Mouse (Mus musculus): Measurements from ENCODE around the gene 1700028J19Rik. TPM values are rescaled to one million over a fixed set of nuclear protein-coding genes. Genes with fewer than 3 reads are reported as not detected.

Gene 1700028J19Rik
- polyA plus RNA-seq (2016; fragmentation: Nextera tagmentation; extraction: Ambion mirVana): 1.1 and 1.3 TPM in 2 replicates

DNA sequence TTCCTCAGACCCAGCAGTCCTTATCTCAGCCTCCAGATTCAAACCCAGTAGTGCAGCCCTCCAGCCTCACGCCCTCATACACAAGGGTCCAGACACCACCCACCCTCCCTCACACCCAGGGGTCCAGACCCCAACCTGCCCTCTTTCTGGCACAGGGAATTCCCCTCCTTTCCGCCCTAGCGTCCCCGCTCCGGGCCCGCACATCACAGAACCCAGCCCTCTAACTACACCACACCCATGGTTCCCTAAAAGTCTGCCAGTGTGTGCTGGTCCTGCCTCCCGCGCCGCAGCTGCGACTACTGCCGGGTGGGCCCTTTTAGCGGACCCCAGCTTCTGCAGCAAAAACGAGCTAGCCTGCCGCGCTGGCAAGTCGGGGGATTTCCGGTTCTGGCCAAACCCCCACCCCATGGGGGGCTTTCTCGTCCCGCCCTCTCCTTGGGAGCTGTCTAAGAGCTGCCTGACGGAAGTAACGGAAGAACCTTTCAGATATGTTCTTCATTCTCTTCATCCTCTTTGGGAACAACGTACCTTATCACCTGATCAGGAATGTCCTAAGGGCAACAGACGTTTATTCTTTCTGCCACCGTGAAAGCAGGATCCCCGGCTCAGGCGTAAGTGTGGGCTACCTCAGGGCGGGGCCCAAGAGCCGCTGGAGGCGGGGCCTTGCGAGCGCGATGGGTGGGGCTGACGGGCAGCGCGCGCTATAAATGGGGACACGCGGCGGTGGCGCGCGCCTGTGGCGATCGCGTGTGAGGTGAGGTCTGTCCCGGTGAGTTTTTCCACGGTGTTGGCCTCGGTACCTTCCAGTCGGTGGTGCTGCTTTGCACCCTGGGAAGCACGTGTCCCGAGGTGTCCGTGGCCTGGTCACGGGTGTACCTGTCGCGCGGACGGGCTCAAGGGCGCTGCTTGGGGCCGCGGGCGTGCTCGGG lies at the start of gene 1700028J19Rik, which contains the start of gene 2410002F23Rik:
Gene 1700028J19Rik (minus strand): TSS at position 641 of the 929 bp plus-strand sequence.
Gene 2410002F23Rik (plus strand): TSS at position 668 of the 929 bp plus-strand sequence.
- Histone ChIP-seq H3K4me2 (peak within 1 kb of the TSS; percentile 82), H3K27ac (peak within 1 kb of the TSS; percentile 91), H3K27me3 (no peaks in the 10 kb centered on the region), H3K36me3 (replicated peaks) (peaks cover 34% of the 10 kb centered on the region), H3K4me1 (peaks cover 26% of the 10 kb centered on the region), H3K9me3 (no peaks in the 10 kb centered on the region), H3K4me3 (replicated peaks) (peak within 1 kb of the TSS; percentile 87), H3K9ac (peak within 1 kb of the TSS; percentile 93)
- under 1% methylated on average over 62 of the region's 62 CpGs for WGBS
- peak; percentile 89 for ATAC-seq (ENCODE audit: low FRiP score)

- Histone ChIP-seq H3K36me3 (replicated peaks) (no peaks in the 10 kb centered on the region), H3K4me3 (replicated peaks) (no peak overlapping the region), H3K4me1 (no peaks in the 10 kb centered on the region), H3K27me3 (0 out of 2 replicates have a peak, but pooled peaks cover 2% of the 10 kb centered on the region), H3K9ac (no peak overlapping the region), H3K27ac (no peak overlapping the region), H3K9me3 (0 out of 2 replicates have a peak, but pooled peaks cover 5% of the 10 kb centered on the region), H3K4me2 (no peak overlapping the region)
- 53% methylated on average over 4 of the region's 4 CpGs for WGBS
- ATAC-seq (ENCODE audit: low FRiP score): no peak
These were observed 44.9 kb upstream of the 1700028J19Rik start for GRCm38 (mm10) chr7:44291418-44291817.

DNA sequence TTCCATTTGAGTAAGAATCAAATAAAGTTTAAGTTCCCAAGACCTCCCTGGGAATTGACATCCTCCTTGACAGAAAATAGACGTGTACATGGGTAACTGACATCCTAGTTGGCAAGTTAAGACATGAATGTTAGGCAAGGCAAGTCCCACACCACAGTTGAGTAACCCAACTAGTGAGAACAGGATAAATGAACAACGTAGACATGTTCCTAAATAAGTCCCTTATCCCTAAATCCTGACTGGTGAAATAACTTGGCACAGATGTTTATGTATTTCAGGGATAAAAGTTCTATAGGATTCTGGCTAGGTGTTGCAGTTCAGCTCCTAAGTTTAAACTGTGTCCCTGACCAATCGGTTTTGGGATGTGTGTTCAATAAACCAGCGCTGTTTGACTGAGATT lies 44.5 kb upstream of the 1700028J19Rik start:
- 0 out of 2 replicates have a peak, but pooled peaks cover 5% of the 10 kb centered on the region for H3K9me3 ChIP-seq
- no peak overlapping the region for H3K4me2 ChIP-seq
- no peak for ATAC-seq (ENCODE audit: low FRiP score)
- no peaks in the 10 kb centered on the region for H3K36me3 ChIP-seq (replicated peaks)
- H3K27ac ChIP-seq: no peak overlapping the region
- WGBS: 86% methylated on average over 4 of the region's 4 CpGs
- H3K9ac ChIP-seq: no peak overlapping the region
- no peaks in the 10 kb centered on the region for H3K4me1 ChIP-seq
- H3K4me3 ChIP-seq (replicated peaks): no peak overlapping the region
- 0 out of 2 replicates have a peak, but pooled peaks cover 2% of the 10 kb centered on the region for H3K27me3 ChIP-seq

DNA sequence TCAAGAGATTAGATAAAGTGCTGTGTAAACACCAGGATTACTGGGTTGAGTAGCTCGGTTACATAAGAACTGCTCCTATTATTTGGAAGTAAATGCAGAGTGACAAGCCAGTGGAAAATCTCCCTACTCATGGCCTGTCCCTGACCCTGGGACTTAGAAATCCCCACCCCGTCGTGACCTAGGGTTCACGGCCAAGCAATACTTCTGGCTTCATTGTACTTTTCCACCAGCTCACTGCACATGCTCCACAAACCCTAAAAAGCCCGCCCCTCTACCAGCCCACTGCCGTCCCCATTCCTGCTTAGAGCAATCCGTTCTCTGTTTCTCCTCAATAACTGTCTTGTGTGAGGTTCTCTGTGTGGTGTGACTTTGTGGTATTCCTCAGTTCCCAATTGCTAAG lies 41.3 kb upstream of the 1700028J19Rik start:
- 73% methylated on average over 7 of the region's 7 CpGs for WGBS
- no peak overlapping the region for H3K4me2 ChIP-seq
- H3K9me3 ChIP-seq: no peaks in the 10 kb centered on the region
- no peaks in the 10 kb centered on the region for H3K4me1 ChIP-seq
- H3K4me3 ChIP-seq (replicated peaks): no peak overlapping the region
- ATAC-seq (ENCODE audit: low FRiP score): no peak
- no peak overlapping the region for H3K27ac ChIP-seq
- H3K9ac ChIP-seq: no peak overlapping the region
- no peaks in the 10 kb centered on the region for H3K36me3 ChIP-seq (replicated peaks)
- H3K27me3 ChIP-seq: peaks cover 2% of the 10 kb centered on the region; the same call in 1 of the 2 replicates

GRCm38 (mm10) chr7:44281586-44281985 lies 35.1 kb upstream of the 1700028J19Rik start:
- Histone ChIP-seq H3K36me3 (replicated peaks) (no peaks in the 10 kb centered on the region), H3K9me3 (no peaks in the 10 kb centered on the region), H3K4me1 (peaks cover 6% of the 10 kb centered on the region; the same call in 1 of the 2 replicates), H3K4me2 (no peak overlapping the region), H3K27me3 (peaks cover 5% of the 10 kb centered on the region; the same call in 1 of the 2 replicates), H3K27ac (no peak overlapping the region), H3K9ac (no peak overlapping the region), H3K4me3 (replicated peaks) (no peak overlapping the region)
- ATAC-seq (ENCODE audit: low FRiP score): no peak
- 70% methylated on average over 7 of the region's 7 CpGs for WGBS

- Histone ChIP-seq H3K4me1 (peaks cover 6% of the 10 kb centered on the region; the same call in 1 of the 2 replicates), H3K27me3 (peaks cover 8% of the 10 kb centered on the region; the same call in 1 of the 2 replicates), H3K9ac (no peak overlapping the region), H3K4me3 (replicated peaks) (no peak overlapping the region), H3K27ac (no peak overlapping the region), H3K4me2 (no peak overlapping the region), H3K9me3 (no peaks in the 10 kb centered on the region), H3K36me3 (replicated peaks) (no peaks in the 10 kb centered on the region)
- 73% methylated on average over 1 of the region's 1 CpGs for WGBS
- no peak for ATAC-seq (ENCODE audit: low FRiP score)
These were observed 34.5 kb upstream of the 1700028J19Rik start for GRCm38 (mm10) chr7:44280959-44281358.

GRCm38 (mm10) chr7:44277250-44277622 lies 30.7 kb upstream of the 1700028J19Rik start:
- H3K27me3 ChIP-seq: peaks cover 24% of the 10 kb centered on the region
- no peak overlapping the region for H3K9ac ChIP-seq
- no peak overlapping the region for H3K27ac ChIP-seq
- WGBS: 48% methylated on average over 2 of the region's 2 CpGs
- no peak overlapping the region for H3K4me3 ChIP-seq (replicated peaks)
- H3K4me2 ChIP-seq: no peak overlapping the region
- ATAC-seq (ENCODE audit: low FRiP score): no peak
- no peaks in the 10 kb centered on the region for H3K9me3 ChIP-seq
- H3K36me3 ChIP-seq (replicated peaks): no peaks in the 10 kb centered on the region
- H3K4me1 ChIP-seq: peaks cover 6% of the 10 kb centered on the region; the same call in 1 of the 2 replicates

DNA sequence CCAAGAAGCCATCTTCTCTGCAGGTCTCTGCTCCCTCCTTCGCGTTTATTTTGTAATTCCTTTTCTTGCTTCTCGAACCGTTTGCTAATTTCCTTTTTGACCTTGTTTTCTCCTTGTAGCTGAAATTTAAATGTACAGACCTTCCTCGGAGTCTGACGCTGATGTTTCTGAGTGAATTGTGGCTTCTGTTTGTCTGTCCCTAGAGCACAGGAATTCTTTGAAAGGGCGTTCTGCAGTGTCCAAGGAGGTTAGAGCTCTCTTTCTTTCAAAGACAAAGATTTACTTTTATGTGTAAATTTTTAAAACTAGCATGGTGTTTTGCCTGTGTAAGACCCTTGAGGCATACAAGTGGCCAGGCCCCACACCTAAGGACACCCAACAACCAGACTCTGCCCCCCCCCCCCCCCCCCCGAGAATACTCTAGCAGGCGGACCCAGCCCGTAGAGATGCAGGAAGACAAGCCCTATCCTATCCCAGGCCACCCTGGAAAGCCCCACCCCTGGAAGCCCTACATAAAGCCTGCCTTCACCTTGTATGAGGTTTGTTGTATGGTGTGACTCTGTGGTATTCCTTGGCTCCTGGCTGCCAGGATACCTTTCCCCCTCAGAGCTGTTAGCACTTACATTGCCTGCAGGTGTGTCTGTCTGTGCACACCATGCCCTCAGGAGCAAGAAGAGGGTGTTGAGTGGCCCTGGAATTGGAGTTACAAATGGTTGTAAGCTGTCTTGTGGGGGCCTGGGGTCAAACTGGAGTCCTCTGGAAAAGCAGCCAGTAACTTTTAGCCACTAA lies 30.2 kb upstream of the 1700028J19Rik start:
- H3K27me3 ChIP-seq: peaks cover 24% of the 10 kb centered on the region
- H3K9ac ChIP-seq: no peak overlapping the region
- no peaks in the 10 kb centered on the region for H3K36me3 ChIP-seq (replicated peaks)
- H3K4me2 ChIP-seq: no peak overlapping the region
- H3K9me3 ChIP-seq: no peaks in the 10 kb centered on the region
- H3K4me3 ChIP-seq (replicated peaks): no peak overlapping the region
- no peak overlapping the region for H3K27ac ChIP-seq
- 77% methylated on average over 10 of the region's 10 CpGs for WGBS
- H3K4me1 ChIP-seq: peaks cover 2% of the 10 kb centered on the region; the same call in 1 of the 2 replicates
- no peak for ATAC-seq (ENCODE audit: low FRiP score)

GRCm38 (mm10) chr7:44275546-44275945 lies 29.1 kb upstream of the 1700028J19Rik start:
- H3K4me3 ChIP-seq (replicated peaks): no peak overlapping the region
- H3K36me3 ChIP-seq (replicated peaks): no peaks in the 10 kb centered on the region
- H3K4me1 ChIP-seq: no peaks in the 10 kb centered on the region
- no peak for ATAC-seq (ENCODE audit: low FRiP score)
- WGBS: 79% methylated on average over 3 of the region's 3 CpGs
- H3K9me3 ChIP-seq: no peaks in the 10 kb centered on the region
- no peak overlapping the region for H3K27ac ChIP-seq
- peaks cover 26% of the 10 kb centered on the region for H3K27me3 ChIP-seq
- H3K4me2 ChIP-seq: no peak overlapping the region
- H3K9ac ChIP-seq: no peak overlapping the region

GRCm38 (mm10) chr7:44274096-44274495 lies 27.6 kb upstream of the 1700028J19Rik start:
- H3K9me3 ChIP-seq: no peaks in the 10 kb centered on the region
- 45% methylated on average over 11 of the region's 11 CpGs for WGBS
- no peak for ATAC-seq (ENCODE audit: low FRiP score)
- no peak overlapping the region for H3K9ac ChIP-seq
- H3K27me3 ChIP-seq: peaks cover 30% of the 10 kb centered on the region
- H3K4me2 ChIP-seq: no peak overlapping the region
- H3K4me3 ChIP-seq (replicated peaks): no peak overlapping the region
- no peaks in the 10 kb centered on the region for H3K4me1 ChIP-seq
- no peaks in the 10 kb centered on the region for H3K36me3 ChIP-seq (replicated peaks)
- H3K27ac ChIP-seq: no peak overlapping the region

DNA sequence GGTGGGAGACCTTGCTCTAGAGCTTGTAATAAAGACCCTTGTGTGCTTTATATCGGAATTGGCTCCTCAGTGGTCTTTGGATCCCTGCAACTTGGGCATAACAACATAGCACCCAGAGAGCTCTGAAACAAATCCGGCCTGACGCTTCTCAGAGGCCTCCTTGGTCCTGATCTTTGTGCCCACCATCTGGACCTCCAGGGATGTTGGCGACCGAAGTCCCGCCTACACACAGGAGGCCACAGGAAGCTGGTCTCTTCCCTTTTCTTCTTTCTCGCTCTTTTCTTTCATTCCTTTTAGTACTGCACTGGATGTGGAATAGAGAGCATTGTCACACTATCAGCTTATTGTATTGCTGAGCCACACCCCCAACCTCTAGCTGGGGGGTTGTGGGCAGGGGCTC lies 27.0 kb upstream of the 1700028J19Rik start:
- Histone ChIP-seq H3K9ac (no peak overlapping the region), H3K36me3 (replicated peaks) (no peaks in the 10 kb centered on the region), H3K27me3 (peaks cover 32% of the 10 kb centered on the region), H3K4me2 (no peak overlapping the region), H3K27ac (no peak overlapping the region), H3K9me3 (no peaks in the 10 kb centered on the region), H3K4me1 (no peaks in the 10 kb centered on the region), H3K4me3 (replicated peaks) (no peak overlapping the region)
- 56% methylated on average over 7 of the region's 7 CpGs for WGBS
- ATAC-seq (ENCODE audit: low FRiP score): no peak

GRCm38 (mm10) chr7:44272546-44272945 lies 26.1 kb upstream of the 1700028J19Rik start:
- Histone ChIP-seq H3K4me1 (no peaks in the 10 kb centered on the region), H3K27me3 (peaks cover 41% of the 10 kb centered on the region), H3K36me3 (replicated peaks) (no peaks in the 10 kb centered on the region), H3K27ac (no peak overlapping the region), H3K9me3 (no peaks in the 10 kb centered on the region), H3K4me3 (replicated peaks) (no peak overlapping the region), H3K9ac (no peak overlapping the region), H3K4me2 (no peak overlapping the region)
- 93% methylated on average over 7 of the region's 7 CpGs for WGBS
- ATAC-seq (ENCODE audit: low FRiP score): no peak
